Mouse (Mus musculus): Measurements from ENCODE around the gene Apol8. TPM values are rescaled to one million over a fixed set of nuclear protein-coding genes. Genes with fewer than 3 reads are reported as not detected.

The Apol8 gene
- polyA plus RNA-seq, 1 experiment, result 0.08 TPM

DNA sequence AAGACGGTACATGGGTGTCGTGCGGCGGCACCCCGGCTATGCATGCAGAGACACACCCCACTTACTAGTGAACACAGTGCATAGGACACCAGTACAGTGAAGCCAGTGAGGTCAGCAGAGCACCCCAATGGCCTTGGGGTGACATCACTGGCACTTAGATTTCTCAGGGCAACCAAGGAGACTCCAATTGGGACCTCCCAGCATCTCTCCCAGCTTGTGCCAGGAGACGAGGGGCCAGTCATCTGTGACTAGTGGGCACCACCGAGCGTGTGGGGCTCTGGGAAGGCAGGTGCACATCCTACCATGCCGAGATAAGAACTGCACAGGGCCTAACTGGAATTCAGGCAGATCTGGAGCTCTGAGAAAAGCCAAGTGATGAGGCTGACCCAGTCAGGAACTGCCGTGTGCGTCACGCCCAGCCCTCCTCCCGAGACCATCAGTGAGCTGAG is 38.1 kb upstream of the Apol8 start:
- Histone ChIP-seq H3K27ac (ENCODE audit: control insufficient read depth, insufficient read depth, low read length) (no peak overlapping the region), H3K4me3 (ENCODE audit: control insufficient read depth, insufficient read depth, low read length) (no peak overlapping the region), H3K4me1 (replicated peaks; ENCODE audit: control insufficient read depth, insufficient read depth, low read length) (peaks cover 46% of the 10 kb centered on the region), H3K27me3 (ENCODE audit: control insufficient read depth, insufficient read depth, low read length) (no peaks in the 10 kb centered on the region), H3K36me3 (ENCODE audit: control insufficient read depth, insufficient read depth, low read length) (peaks cover 48% of the 10 kb centered on the region)
- DNase-seq, result no peak
- TF ChIP-seq POLR2A (IDR thresholded peaks at IDR 0.05; ENCODE audit: control insufficient read depth, extremely low read depth, insufficient read depth, low read length, poor library complexity) (no peak), CTCF (IDR thresholded peaks at IDR 0.05; ENCODE audit: borderline replicate concordance, control insufficient read depth, extremely low read depth, insufficient read depth, low read length, poor library complexity) (no peak)
- 91% methylated on average over 13 of the region's 13 CpGs for WGBS

GRCm38 (mm10) chr15:77794138-77794907 is 37.5 kb upstream of the Apol8 start:
- H3K4me1 ChIP-seq (replicated peaks; ENCODE audit: control insufficient read depth, insufficient read depth, low read length), result peaks cover 40% of the 10 kb centered on the region
- no peak overlapping the region for H3K27ac ChIP-seq (ENCODE audit: control insufficient read depth, insufficient read depth, low read length)
- H3K36me3 ChIP-seq (ENCODE audit: control insufficient read depth, insufficient read depth, low read length), result peaks cover 54% of the 10 kb centered on the region
- H3K4me3 ChIP-seq (ENCODE audit: control insufficient read depth, insufficient read depth, low read length), result no peak overlapping the region
- DNase-seq, result no peak
- whole genome bisulfite sequencing, result 88% methylated on average over 13 of the region's 13 CpGs
- TF ChIP-seq POLR2A (IDR thresholded peaks at IDR 0.05; ENCODE audit: control insufficient read depth, extremely low read depth, insufficient read depth, low read length, poor library complexity), result no peak
- TF ChIP-seq CTCF (IDR thresholded peaks at IDR 0.05; ENCODE audit: borderline replicate concordance, control insufficient read depth, extremely low read depth, insufficient read depth, low read length, poor library complexity), result no peak
- H3K27me3 ChIP-seq (ENCODE audit: control insufficient read depth, insufficient read depth, low read length), result no peaks in the 10 kb centered on the region

GRCm38 (mm10) chr15:77793554-77793953 is 36.8 kb upstream of the Apol8 start:
- H3K36me3 ChIP-seq (ENCODE audit: control insufficient read depth, insufficient read depth, low read length), result peaks cover 62% of the 10 kb centered on the region
- H3K27ac ChIP-seq (ENCODE audit: control insufficient read depth, insufficient read depth, low read length), result no peak overlapping the region
- H3K4me1 ChIP-seq (replicated peaks; ENCODE audit: control insufficient read depth, insufficient read depth, low read length), result peaks cover 32% of the 10 kb centered on the region
- no peak overlapping the region for H3K4me3 ChIP-seq (ENCODE audit: control insufficient read depth, insufficient read depth, low read length)
- DNase-seq, result no peak
- no peaks in the 10 kb centered on the region for H3K27me3 ChIP-seq (ENCODE audit: control insufficient read depth, insufficient read depth, low read length)
- WGBS, result 96% methylated on average over 7 of the region's 7 CpGs
- TF ChIP-seq POLR2A (IDR thresholded peaks at IDR 0.05; ENCODE audit: control insufficient read depth, extremely low read depth, insufficient read depth, low read length, poor library complexity) (no peak), CTCF (IDR thresholded peaks at IDR 0.05; ENCODE audit: borderline replicate concordance, control insufficient read depth, extremely low read depth, insufficient read depth, low read length, poor library complexity) (no peak)

- 90% methylated on average over 4 of the region's 4 CpGs for WGBS
- peaks cover 67% of the 10 kb centered on the region for H3K36me3 ChIP-seq (ENCODE audit: control insufficient read depth, insufficient read depth, low read length)
- H3K27me3 ChIP-seq (ENCODE audit: control insufficient read depth, insufficient read depth, low read length), result no peaks in the 10 kb centered on the region
- no peak for TF ChIP-seq CTCF (IDR thresholded peaks at IDR 0.05; ENCODE audit: borderline replicate concordance, control insufficient read depth, extremely low read depth, insufficient read depth, low read length, poor library complexity)
- TF ChIP-seq POLR2A (IDR thresholded peaks at IDR 0.05; ENCODE audit: control insufficient read depth, extremely low read depth, insufficient read depth, low read length, poor library complexity), result no peak
- no peak overlapping the region for H3K4me3 ChIP-seq (ENCODE audit: control insufficient read depth, insufficient read depth, low read length)
- H3K27ac ChIP-seq (ENCODE audit: control insufficient read depth, insufficient read depth, low read length), result no peak overlapping the region
- no peak for DNase-seq
- peaks cover 28% of the 10 kb centered on the region for H3K4me1 ChIP-seq (replicated peaks; ENCODE audit: control insufficient read depth, insufficient read depth, low read length)
Observed at GRCm38 (mm10) chr15:77793094-77793493, 36.3 kb upstream of the Apol8 start.

DNA sequence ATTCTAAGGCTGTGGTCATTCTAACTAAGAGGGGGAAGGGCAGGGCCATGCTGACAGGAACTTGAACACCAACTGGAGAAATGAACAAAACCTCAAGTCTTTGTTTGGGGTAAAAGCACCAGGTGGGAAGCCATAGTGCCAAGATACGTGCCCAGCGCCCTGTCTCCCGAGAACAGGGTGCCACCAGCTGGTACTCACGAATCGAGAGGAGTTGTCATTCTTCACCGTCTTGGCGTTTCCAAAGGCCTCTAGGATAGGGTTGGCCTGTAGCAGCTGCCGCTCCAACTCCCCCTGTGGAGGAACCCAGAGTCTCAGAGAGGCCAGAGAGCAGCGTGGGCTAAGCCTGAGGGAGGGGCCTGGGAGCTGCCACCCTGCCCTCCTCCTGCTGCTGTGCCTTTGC is 35.3 kb upstream of the Apol8 start:
- TF ChIP-seq POLR2A (IDR thresholded peaks at IDR 0.05; ENCODE audit: control insufficient read depth, extremely low read depth, insufficient read depth, low read length, poor library complexity) (no peak), CTCF (IDR thresholded peaks at IDR 0.05; ENCODE audit: borderline replicate concordance, control insufficient read depth, extremely low read depth, insufficient read depth, low read length, poor library complexity) (no peak)
- 72% methylated on average over 9 of the region's 9 CpGs for WGBS
- Histone ChIP-seq H3K27ac (ENCODE audit: control insufficient read depth, insufficient read depth, low read length) (no peak overlapping the region), H3K4me1 (replicated peaks; ENCODE audit: control insufficient read depth, insufficient read depth, low read length) (peaks cover 17% of the 10 kb centered on the region), H3K27me3 (ENCODE audit: control insufficient read depth, insufficient read depth, low read length) (no peaks in the 10 kb centered on the region), H3K4me3 (ENCODE audit: control insufficient read depth, insufficient read depth, low read length) (no peak overlapping the region), H3K36me3 (ENCODE audit: control insufficient read depth, insufficient read depth, low read length) (peaks cover 77% of the 10 kb centered on the region)
- DNase-seq, result no peak

GRCm38 (mm10) chr15:77790656-77791405 is 34.0 kb upstream of the Apol8 start:
- H3K27me3 ChIP-seq (ENCODE audit: control insufficient read depth, insufficient read depth, low read length), result no peaks in the 10 kb centered on the region
- no peak overlapping the region for H3K27ac ChIP-seq (ENCODE audit: control insufficient read depth, insufficient read depth, low read length)
- DNase-seq, result no peak
- H3K4me3 ChIP-seq (ENCODE audit: control insufficient read depth, insufficient read depth, low read length), result no peak overlapping the region
- H3K36me3 ChIP-seq (ENCODE audit: control insufficient read depth, insufficient read depth, low read length), result peaks cover 88% of the 10 kb centered on the region
- H3K4me1 ChIP-seq (replicated peaks; ENCODE audit: control insufficient read depth, insufficient read depth, low read length), result peaks cover 12% of the 10 kb centered on the region; the same call in 1 of the 2 replicates
- TF ChIP-seq CTCF (IDR thresholded peaks at IDR 0.05; ENCODE audit: borderline replicate concordance, control insufficient read depth, extremely low read depth, insufficient read depth, low read length, poor library complexity) (no peak), POLR2A (IDR thresholded peaks at IDR 0.05; ENCODE audit: control insufficient read depth, extremely low read depth, insufficient read depth, low read length, poor library complexity) (no peak)
- 97% methylated on average over 21 of the region's 21 CpGs for WGBS

Measured in thymus, adult 2 months (tissue).